Mouse (Mus musculus) 416B (cell line): Measurements from ENCODE around the gene Mrps18a.
A peak's percentile ranks its signal among the peaks of the same experiment; 100 is the strongest.

Source experiments
- DNase-seq: peaks from one replicate; pipeline ENCODE4 v3.0.0; 2011; ENCODE audit warnings: low read depth

Gene Mrps18a

DNA sequence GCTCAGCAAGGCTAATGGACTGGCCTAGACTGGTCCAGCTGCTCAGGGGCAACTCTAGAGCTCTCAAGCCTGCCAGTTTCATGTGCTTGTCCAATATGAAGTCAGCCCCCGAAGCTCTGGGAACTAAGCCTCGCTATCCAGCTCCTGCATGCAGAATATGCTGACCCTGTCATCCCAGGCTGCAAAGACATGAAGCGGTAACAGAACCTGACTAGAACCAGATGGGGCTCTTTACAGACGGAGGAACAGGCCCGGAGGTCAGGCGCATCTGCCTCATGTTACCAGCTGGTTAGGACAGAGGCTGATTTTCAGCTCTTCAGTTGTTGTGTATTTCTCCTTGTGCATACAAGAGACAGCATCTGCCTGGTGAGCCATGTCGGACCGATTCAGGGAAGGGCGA lies 8.9 kb upstream of the Mrps18a start:
- DNase-seq, result no peak

DNA sequence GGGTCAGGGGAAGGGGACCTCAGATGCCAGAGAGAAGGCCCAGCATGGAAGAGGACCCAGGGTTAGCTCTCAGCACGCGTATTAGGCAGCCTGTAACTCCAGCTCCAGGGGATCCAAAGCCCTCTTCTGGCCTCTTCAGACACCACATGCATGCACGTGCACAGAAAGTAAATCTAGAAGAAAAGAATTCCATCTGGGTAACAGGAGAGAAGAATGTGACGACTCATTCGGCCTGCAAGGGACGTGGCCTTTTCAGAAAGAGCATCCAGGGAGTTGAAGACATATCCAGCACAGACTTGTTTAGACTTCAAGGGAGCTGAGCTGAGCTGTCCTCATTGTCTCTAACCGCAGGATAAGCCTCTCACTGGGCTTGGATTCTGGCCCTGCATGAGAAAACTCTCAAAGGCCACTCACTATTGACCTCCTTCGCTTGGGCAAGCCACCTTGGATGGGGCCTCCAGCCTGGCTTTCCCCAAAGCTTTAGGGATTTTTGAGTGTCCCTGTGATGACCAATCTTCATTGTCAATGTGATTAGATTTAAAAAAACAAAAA lies 8.1 kb upstream of the Mrps18a start:
- DNase-seq, result no peak

DNA sequence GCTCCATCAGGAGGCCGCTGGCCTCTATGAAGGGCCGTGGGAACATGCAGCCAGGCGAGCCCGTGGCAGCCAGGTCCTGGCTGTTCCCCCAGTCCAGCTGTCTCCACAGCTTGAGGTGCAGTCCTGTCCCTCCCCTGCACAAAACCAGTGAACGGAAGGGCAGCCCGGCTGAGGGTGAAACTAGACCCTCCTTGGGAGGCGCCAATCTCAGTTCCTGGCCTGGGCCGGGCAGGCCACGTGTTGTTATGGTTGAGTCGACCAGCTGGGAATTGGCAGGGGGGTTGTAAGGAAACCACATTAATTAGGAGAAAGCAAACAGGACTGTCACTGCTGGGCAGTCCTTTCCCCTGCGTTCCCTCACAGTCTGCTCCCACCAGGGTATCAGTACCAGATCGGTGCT lies 6.3 kb upstream of the Mrps18a start:
- peak; percentile 71 for DNase-seq

DNA sequence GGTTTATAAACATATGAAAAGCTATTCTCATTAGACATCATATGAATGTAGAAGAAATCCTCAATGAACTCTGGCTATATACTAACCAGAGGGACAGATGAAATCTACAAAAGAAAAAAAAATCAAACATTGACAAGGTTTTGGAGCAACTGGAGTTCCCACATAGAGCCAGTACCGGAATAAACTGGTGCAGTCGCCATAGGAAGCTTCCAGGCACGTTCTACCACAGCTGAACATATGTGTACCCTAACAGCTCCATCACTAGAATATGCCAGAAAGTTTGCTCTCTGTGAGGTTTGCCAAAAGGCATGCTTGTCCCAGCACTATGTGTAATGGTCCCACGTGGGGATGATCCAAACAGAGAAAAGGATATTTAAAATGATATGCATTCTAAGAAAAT lies 2.5 kb upstream of the Mrps18a start:
- DNase-seq, result no peak

DNA sequence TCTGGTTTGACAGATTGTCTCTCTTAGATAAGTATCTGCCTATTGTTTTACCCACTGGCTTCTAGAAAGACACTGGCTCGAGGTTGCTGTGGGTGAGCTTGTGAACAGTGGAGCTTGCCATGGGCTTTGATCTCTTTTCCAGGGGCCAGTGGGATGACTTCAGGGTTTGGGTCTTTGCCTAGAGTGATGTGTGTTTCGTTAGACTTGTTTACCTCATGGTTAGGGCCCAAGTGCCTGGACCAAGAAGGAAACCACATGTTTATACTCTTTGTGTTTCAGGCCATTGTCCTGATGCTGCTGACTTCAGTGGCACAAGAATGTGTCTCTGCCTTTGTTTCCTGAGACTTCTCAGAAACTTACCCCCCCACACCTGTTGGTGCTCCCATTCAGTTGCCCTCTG lies 4.7 kb downstream of the Mrps18a start:
- no peak for DNase-seq

DNA sequence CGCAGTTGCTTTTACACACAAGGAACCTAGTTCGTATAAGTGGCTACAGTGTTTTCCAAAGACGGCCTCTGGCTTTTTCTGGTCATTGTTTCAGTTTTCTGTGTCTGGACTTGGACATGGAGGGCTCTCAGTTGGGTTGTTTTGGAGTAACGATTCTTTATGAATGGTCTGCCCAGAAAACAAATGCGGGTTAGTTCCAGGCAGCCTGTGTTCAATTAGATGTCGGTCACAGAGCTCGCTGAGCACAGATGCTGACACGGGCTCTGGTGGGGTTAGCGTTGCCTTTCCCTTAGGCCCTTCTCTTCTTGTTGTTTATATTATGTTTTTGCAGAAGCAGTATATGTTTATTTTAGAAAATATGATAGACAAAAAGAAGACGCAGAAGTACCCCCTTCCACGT lies 5.4 kb downstream of the Mrps18a start:
- DNase-seq, result no peak

DNA sequence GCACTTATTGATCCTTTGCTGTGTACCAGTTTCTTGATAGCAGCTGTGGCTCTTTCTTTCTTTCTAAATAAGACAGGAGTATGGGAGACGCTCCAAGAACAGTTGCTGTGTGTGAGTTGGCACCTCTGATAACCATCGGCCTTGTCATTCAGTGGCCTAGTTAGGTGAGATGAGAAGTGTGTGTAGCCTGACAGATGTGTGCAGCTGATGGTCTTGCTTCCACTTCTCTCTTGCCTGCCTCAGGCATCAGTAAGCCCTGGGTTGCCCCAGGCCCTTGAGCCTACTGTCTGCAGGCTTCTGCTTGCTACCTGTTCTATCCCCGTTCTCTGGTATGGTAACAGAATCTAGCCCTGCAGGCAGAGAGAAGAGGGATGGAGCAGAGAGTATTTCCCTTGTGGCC lies 6.1 kb downstream of the Mrps18a start:
- no peak for DNase-seq

DNA sequence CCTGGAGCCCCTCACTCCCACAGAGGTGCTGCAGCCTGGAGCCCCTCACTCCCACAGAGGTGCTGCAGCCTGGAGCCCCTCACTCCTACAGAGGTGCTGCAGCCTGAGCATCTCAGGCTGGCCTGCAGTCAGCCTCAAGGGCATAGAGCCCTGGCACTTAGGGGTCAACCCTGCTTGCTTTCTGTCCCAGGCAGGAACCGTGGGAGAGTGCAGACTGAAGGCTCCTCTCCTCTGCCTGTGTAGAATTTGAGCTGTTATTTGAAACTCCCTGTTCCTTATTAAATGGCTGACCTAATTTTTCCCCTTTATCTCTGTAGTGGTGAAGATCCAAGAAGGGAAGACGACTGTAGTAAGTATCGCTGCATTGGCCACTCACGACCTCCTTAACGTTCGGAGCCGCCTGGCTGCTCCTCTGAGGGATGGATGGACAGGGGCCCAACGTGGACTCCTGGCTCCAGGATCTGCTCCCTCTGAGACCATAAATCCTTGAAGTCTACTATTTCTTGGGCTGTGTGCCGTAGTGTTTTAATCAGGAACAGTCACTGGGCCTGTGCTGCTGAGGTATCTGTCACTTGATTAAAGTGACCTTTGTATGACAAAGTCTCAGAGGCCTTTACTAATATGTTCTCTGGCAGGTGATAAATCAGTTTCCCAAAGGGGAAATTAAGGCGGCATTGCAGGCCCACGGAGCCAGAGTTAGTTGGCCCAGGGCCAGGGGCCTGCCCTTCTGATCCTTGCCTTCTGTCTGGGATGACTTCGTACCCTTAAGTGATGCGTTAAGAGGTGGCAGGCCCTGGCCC lies 7.0 kb downstream of the Mrps18a start:
- DNase-seq, result no peak

DNA sequence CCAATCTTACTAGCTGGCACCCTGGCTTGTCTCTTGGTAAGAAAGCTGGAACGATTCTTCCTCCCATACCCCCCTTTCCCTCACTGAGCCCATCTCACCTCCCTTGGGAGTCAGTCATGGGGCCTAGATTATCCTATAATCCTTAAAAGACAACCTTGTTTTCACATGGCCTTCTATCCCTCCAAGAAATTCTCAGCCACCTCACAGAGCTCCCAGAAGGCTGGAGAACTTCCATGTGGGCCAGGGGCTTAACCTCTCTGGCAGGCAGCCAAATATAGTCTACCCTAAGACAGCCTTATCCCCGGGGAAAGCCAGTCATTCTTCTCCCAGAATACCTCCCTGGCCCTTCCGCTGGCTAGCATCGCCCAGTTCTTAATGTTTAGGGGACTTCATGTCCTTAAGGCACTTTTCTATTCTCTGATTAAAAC lies 7.7 kb downstream of the Mrps18a start:
- no peak for DNase-seq

DNA sequence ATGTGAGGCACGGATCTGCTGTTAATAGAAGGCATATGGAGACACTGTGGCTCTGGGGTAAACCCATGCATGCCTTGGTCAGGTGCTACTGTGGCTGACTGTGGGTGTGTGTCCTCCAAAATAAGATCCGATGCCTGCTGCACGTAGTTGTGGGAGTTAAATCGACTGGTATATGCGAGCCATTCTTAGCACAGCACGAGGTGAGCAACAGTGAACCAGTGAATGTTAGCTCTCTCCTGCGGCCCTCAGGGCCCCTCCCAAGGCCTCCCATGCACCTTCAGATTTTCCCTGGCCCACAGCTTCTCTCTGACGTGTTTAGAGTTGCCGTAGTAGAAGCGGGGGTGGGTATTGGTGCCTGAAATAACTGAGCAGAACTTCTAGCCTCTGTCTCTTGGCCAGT lies 8.9 kb downstream of the Mrps18a start:
- no peak for DNase-seq

DNA sequence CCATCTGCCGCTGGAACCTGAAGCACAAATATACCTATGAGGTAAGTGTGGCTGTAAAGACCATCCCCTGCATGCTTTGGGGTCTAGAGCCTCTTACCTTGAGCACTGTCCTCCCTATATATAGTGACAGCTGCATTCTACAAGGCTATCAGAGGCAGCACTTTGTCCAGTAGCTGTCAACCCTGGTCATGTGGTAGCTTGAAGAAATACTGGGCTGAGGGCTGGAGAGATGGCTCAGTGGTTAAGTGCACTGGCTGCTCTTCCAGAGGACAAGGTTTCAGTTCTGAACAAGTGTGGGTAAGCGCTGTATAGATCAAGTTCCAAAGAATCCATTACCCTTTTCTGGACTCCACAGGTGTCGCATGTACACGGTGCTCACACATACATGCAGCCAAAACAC lies 12.0 kb downstream of the Mrps18a start:
- DNase-seq, result no peak

DNA sequence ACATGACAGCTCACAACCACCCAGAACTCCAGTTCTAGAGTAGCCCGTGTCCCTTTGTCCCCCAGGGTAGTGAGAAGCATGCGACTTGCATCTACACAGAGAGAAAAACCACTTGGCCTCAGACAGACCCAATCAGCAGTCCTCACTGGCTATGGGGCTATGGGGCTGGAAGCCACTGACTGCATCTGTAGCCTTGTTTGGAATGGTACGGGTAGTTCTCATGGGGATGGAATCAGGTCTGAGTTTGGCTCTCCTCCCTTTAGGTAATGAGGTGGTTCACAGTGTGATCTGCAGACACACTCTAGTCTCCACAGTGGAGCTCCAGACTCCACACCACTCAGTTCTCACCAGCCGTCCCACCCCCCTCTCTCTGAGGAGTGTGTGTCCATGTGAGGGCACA lies 12.5 kb downstream of the Mrps18a start:
- DNase-seq, result no peak

DNA sequence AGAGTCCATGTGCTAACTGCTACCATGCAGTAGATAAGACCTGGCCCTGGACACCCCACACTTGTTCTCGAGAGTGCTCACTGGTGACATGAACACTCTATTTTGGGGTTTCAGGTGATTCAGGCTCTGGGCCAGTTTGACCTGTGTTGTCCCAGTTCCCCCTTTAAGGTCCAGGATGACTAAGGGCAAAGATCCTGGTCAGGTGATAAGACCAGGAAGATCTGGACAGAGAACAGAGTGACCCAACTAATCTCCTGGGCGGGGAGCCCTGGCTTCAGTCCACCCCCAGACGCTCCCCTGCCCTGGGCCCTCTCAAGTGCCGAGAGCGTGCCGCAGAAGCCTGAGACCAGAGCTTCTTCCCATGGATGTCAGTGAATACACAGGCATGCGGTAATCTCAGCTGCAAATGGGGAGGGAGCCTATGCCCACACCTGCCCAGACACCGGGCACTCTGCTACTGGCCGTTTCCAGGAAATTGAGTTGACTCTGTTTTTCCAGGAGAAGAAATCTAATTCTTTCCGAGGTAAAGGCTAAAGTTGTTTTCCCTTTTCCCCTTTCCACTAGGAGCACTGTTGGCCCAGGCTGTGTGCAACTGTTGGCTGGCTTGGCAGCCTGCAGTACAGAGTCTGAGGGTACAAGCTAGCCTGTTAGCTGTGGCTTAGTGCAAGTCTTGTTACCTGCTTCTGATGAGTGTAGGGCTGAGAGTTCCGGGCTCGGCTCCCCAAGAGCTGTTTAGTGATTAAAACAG lies 13.3 kb downstream of the Mrps18a start:
- DNase-seq, result no peak

DNA sequence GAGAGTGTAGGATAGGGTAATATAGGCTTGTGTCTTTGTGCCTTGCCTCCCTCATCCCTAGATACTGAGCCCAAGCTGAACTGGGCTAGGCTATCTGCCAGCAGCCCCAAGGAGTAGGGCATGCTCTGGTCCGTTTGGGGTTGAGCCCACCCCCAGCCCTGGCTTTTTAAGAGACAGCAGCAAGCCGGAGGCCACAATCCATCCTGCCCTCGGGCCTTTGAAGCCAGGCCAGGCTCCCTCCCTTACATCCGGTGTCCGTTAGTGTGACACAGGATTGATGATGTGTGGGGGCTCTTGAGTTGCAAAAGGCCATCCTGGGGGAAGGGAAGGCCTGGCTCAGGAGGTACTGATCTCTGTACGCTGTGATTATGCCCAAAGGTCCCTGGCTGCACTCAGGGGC lies 15.8 kb downstream of the Mrps18a start:
- DNase-seq, result no peak

DNA sequence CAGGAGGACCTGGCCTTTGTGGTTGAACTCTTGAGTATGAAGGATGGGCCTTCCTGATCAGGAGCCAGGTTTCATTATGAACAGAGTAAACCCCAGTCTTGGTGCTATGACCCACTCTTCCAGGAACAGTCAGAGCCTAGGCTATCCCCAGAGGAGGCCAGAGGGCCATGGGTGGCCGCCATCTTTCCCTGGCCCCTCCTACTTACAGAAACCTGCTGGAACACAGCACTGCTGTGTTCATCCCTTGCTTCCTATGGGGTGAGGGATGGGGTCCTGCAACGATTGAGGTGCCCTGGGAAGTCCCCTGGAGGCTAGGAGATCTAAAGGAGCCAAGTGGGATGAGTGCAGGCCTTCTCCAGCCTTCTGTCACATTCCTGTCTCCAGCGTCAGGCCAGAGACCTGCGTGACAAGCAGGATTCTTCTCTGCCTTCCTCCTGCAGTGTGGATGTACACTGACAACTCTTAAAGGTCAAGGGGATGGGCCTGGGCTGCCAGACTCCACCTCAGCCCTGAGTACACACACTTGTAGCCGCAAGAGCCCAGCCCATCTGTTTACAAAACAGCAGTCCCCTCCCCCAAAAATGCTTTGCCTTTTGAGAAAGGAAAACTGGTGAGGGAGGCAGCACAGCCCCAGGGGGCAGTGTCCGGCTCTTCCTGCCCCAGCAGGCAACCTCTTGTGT lies 17.2 kb downstream of the Mrps18a start:
- no peak for DNase-seq

DNA sequence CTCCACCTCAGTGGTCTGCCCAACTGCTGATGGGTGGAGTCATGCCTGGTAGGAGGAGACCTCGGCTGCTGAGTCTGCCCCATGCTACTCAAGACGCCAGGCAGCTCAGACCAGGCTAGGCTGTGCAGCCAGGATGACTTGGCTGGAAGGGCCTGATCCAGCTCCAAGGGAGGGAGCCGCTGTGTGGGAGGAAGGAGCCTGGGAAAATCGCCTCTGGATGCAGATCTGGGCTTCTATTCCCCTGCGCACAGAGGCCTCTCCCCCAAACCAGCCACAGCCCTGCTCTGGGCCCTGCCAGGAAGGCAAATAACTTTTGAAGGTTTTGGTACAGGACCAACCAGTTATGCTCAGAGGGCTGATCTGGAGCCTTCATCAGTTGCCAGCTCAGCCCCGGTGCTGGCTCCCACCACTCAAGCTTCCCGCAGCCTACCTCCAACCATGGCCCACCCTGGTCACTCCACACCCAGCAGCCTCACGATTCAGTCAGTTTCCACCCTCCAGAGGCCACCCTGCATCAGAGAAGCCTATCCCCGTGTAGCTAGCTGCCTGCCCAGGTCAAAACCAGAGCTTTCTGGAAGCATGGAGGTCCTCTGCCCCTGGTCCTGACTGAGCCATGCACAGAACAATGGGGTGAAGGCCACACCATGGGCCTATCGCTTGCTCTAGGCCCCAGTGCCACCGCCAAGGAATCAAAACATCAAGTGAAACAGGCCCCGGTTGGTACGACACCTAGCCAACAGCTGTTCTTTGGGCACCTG lies 19.1 kb downstream of the Mrps18a start:
- DNase-seq, result no peak

DNA sequence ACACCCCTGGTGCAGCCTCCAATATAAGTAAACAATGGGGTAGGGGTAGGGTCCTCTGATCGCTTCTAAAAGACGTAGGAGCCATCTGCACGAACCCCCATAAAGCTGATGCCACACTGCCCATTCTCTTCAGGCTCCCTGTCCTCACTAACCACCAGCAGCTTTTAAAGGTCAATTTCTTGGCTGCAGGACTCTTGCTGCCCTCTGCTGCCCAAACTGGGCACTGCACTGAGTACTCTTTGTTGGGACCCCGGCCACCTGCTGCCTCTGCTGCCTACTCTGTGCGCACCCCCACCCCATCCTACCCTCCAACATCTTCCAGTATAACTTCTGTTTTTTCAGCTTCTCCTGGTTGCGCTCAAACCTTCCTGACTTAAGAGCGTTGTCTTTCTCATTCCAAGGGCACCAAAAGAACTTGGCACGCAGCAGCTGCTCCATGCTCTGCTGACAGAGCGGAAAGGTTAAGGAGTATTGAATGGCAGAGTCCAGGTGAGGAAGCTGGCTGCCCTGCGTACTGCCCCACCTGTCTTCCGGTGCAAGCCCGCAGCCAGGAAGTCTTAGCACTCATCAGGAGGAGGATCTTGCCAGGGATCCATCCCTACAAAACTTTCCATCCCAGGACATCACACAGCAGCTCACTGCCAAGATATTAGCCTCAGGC lies 21.4 kb downstream of the Mrps18a start:
- peak; percentile 72 for DNase-seq

DNA sequence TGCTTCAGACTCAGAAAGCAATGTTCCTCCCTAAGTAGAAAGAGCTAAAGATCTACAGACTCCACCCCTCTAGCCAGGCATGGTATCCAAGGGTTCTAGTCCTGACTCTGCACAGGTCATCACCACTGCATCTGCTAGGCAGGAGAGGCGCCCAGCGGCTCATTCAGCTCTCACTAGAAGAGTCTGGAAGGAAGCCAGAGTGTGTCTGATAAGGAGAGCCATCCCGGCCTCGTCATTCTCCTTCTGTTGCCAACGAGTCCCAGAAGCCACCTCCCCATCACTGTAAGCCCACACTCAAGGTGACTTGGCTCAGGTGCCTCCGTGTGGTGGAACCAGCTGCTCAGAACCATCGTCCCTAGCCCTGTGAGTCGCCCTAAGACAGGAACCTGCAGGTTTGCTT lies 22.1 kb downstream of the Mrps18a start:
- DNase-seq, result no peak

DNA sequence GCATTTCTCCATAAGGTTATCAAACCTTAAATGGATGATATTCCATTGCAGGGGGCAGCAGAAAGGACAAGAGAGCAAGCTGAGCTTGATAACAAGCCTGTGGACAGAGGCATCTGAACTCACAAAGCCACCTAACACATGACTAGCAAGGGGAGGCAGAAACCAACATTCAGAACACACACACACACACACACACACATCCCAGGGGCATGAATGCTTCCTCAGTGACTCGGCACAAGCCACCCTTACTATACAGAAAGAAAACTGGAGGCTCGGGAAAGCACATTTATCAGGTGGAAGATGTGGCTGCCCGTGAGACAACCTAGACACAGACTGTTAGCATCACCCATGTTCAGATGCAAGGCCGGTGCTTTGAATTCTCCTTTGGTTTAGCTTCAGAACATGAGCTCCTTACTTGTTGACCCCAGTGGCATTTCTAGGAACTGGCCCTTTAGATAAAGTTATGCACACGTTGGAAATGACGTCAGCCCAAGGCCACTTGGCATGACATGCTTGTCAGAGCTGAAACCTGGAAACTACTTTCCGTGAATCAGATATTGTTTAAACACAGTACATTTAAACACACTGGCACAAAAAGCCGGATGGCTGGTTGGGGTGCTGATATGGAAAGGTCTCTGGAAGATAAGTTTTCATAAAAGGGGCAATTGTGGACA lies 27.9 kb downstream of the Mrps18a start:
- DNase-seq, result peak; percentile 86

DNA sequence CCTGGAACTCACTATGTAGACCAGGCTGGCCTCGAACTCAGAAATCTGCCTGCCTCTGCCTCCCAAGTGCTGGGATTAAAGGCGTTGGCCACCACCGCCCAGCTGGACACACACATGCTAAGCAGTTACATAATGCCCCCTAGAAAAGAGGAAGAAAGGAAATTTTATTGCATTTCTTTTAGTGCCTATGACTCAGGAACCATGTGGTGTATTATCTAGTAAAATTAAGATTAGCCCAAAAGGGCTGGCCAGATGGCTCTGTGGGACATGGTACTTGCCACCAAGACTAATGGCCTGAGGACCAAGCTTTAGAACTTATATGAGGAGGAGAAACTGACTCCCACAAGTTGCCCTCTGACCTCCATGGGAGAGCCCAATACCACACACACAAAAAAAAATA lies 29.1 kb downstream of the Mrps18a start:
- DNase-seq, result peak; percentile 63
